Mouse (Mus musculus): ENCODE measurements at regions not wholly inside any gene's neighbourhood (a gene's known extent, or its start where the extent isn't known, plus 50 kb on each side); places are given as distances from the start of the nearest gene placed in this dataset.
A peak's percentile ranks its signal among the peaks of the same experiment; 100 is the strongest.

DNA sequence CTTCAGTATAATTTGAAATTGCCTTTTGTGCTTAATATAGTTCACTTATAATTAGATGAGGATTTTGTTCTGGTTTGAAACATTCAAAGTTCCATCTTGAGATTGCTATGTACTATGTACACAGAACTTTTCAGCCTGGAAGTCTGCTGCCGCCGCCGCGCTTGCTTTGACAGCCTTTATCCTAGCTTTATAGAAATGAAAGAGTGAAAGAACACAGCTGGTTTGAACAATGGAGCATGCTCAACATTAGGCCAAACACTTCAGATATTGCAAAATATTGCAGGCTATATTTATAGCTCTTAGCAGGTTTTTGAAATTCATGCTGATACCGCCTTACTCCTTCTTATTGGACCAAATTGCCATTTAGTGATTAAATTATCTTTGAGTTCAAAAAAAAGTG, 305.1 kb upstream of the Prkd1 start:
- 89% methylated on average over 5 of the region's 5 CpGs for WGBS (ENCODE audit: insufficient replicate concordance)
- Histone ChIP-seq H3K27ac (ENCODE audit: low read depth, low read length) (no peak overlapping the region), H3K36me3 (ENCODE audit: control insufficient read depth, insufficient read depth, low read length) (no peaks in the 10 kb centered on the region), H3K9ac (ENCODE audit: low read depth, low read length) (no peak overlapping the region), H3K4me1 (ENCODE audit: control insufficient read depth, insufficient read depth, low read length) (no peaks in the 10 kb centered on the region), H3K4me2 (no peak overlapping the region), H3K27me3 (ENCODE audit: control insufficient read depth, insufficient read depth, low read length) (no peaks in the 10 kb centered on the region), H3K4me3 (ENCODE audit: low read depth, low read length) (no peak overlapping the region), H3K9me3 (replicated peaks; ENCODE audit: control insufficient read depth, low read length) (no peaks in the 10 kb centered on the region)
- ATAC-seq (replicated peaks; ENCODE audit: insufficient number of reproducible peaks, low FRiP score, low TSS enrichment), result no peak

DNA sequence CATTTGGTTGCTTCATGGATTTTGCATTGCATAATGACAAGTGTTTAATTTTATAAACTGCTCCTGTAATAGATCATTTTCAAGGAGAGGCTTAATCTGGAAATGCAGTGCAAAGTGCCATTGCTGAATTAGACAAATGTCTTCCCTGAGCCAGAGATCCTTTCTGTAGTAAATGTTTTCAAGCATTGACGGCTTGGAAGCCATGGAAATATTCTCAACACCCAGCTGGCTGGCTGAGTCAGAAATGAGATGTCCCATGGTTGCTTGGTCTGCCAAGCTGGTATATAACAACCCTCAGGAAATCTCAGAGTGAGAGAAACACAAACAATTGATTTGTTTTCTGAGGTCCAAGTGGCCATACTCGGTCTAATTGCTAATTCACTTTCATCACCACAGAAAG, 298.1 kb upstream of the Prkd1 start:
- H3K4me3 ChIP-seq (ENCODE audit: low read depth, low read length), result no peak overlapping the region
- H3K9ac ChIP-seq (ENCODE audit: low read depth, low read length), result no peak overlapping the region
- no peaks in the 10 kb centered on the region for H3K4me1 ChIP-seq (ENCODE audit: control insufficient read depth, insufficient read depth, low read length)
- H3K27me3 ChIP-seq (ENCODE audit: control insufficient read depth, insufficient read depth, low read length), result no peaks in the 10 kb centered on the region
- no peak overlapping the region for H3K27ac ChIP-seq (ENCODE audit: low read depth, low read length)
- no peaks in the 10 kb centered on the region for H3K36me3 ChIP-seq (ENCODE audit: control insufficient read depth, insufficient read depth, low read length)
- no peak overlapping the region for H3K4me2 ChIP-seq
- whole genome bisulfite sequencing (ENCODE audit: insufficient replicate concordance), result 60% methylated on average over 2 of the region's 2 CpGs
- H3K9me3 ChIP-seq (replicated peaks; ENCODE audit: control insufficient read depth, low read length), result no peaks in the 10 kb centered on the region
- ATAC-seq (replicated peaks; ENCODE audit: insufficient number of reproducible peaks, low FRiP score, low TSS enrichment), result no peak

DNA sequence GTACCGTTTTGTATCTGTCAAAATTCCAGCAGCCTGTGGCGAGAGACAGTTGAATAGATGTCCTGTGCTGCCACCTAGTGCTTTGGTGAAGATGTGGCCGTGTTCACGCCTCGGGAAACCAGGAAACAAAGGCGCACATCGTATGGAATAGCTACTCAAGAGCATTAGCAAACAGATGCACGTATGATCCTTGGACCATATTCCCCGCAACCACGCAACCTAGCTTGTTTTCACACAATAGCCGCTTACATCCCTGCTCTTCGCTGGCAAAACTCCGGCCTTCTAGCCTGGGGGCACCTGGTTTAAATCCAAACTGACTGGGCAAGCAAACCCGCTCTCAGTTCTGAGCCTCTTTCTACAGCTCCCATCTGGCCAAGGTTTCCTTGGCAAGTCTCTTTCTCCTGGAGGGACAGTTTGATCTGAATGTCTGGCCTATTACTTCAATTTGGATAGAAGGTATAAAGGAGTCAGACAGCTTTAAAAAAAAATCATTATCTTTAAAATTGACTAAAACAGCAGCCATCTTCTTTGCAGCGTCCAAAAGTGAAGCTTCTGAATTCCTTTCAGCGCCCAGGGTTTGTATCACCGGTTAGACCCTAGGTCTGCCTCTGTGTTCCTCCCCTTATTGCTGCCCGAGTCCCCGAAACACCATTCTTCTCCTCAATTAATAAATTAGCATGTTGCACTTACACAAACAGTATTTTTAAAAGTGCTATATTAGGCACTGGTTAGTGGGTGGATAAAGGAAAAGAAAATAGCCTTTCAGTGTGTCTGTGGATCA, 295.0 kb upstream of the Prkd1 start:
- Histone ChIP-seq H3K9ac (ENCODE audit: low read depth, low read length) (peak overlapping the region; percentile 62; the same call in 1 of the 2 replicates), H3K9me3 (replicated peaks; ENCODE audit: control insufficient read depth, low read length) (no peaks in the 10 kb centered on the region), H3K4me3 (ENCODE audit: low read depth, low read length) (peak overlapping the region; percentile 38), H3K27ac (ENCODE audit: low read depth, low read length) (no peak overlapping the region), H3K4me1 (ENCODE audit: control insufficient read depth, insufficient read depth, low read length) (no peaks in the 10 kb centered on the region), H3K27me3 (ENCODE audit: control insufficient read depth, insufficient read depth, low read length) (no peaks in the 10 kb centered on the region), H3K36me3 (ENCODE audit: control insufficient read depth, insufficient read depth, low read length) (no peaks in the 10 kb centered on the region), H3K4me2 (peak overlapping the region; percentile 70)
- no peak; the same call in 1 of the 2 replicates for ATAC-seq (replicated peaks; ENCODE audit: insufficient number of reproducible peaks, low FRiP score, low TSS enrichment)
- 24% methylated on average over 19 of the region's 19 CpGs for WGBS (ENCODE audit: insufficient replicate concordance)

DNA sequence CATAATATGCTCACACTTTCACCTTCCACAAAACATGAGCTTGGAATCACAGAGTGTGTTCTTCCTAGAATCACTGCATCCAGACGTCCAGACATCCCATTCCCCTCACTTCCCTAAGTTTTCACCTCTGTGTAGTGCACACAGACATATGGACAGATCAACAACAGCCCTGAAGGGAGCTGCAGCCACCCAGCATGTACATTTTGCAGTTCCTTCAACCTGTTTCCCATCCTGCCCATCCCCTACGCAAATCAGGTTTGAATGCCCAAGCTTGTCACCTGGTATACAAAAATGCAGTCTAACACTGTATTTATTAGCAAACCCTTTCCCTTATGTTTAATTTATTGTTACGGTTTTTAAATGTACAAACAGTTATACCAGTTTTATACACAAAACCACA, 294.4 kb upstream of the Prkd1 start:
- no peak for ATAC-seq (replicated peaks; ENCODE audit: insufficient number of reproducible peaks, low FRiP score, low TSS enrichment)

DNA sequence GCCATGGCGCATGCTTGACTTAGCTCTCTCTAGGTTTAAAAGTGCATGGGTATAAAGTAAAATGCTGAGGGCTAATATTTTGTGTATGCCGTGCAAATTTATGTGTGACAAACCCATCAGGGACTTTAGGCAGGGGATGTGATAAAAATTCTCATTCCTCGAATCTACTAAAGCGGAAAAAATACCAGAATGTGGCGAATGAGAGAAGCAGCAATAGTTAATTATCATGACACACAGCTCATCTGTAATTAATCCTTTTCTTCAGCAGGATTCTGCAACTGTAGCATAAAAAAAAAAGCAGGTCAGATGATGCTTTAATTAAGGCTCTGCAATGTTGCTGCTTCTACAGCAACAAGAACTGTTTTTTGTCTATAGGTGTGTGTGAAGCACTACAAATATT, 286.6 kb upstream of the Prkd1 start:
- WGBS (ENCODE audit: insufficient replicate concordance), result 83% methylated on average over 5 of the region's 5 CpGs
- no peak overlapping the region for H3K27ac ChIP-seq (ENCODE audit: low read depth, low read length)
- no peak overlapping the region for H3K4me3 ChIP-seq (ENCODE audit: low read depth, low read length)
- H3K27me3 ChIP-seq (ENCODE audit: control insufficient read depth, insufficient read depth, low read length), result no peaks in the 10 kb centered on the region
- H3K9ac ChIP-seq (ENCODE audit: low read depth, low read length), result no peak overlapping the region
- no peaks in the 10 kb centered on the region for H3K9me3 ChIP-seq (replicated peaks; ENCODE audit: control insufficient read depth, low read length)
- H3K4me1 ChIP-seq (ENCODE audit: control insufficient read depth, insufficient read depth, low read length), result no peaks in the 10 kb centered on the region
- no peak for ATAC-seq (replicated peaks; ENCODE audit: insufficient number of reproducible peaks, low FRiP score, low TSS enrichment)
- no peak overlapping the region for H3K4me2 ChIP-seq
- no peaks in the 10 kb centered on the region for H3K36me3 ChIP-seq (ENCODE audit: control insufficient read depth, insufficient read depth, low read length)

More for the DNA sequence above, 294.4 kb upstream of the Prkd1 start:
- no peak overlapping the region for H3K27ac ChIP-seq (ENCODE audit: low read depth, low read length)
- H3K9me3 ChIP-seq (replicated peaks; ENCODE audit: control insufficient read depth, low read length), result no peaks in the 10 kb centered on the region
- H3K4me3 ChIP-seq (ENCODE audit: low read depth, low read length), result no peak overlapping the region
- H3K36me3 ChIP-seq (ENCODE audit: control insufficient read depth, insufficient read depth, low read length), result no peaks in the 10 kb centered on the region
- H3K9ac ChIP-seq (ENCODE audit: low read depth, low read length), result no peak overlapping the region
- no peak overlapping the region for H3K4me2 ChIP-seq
- 50% methylated on average over 3 of the region's 3 CpGs for WGBS (ENCODE audit: insufficient replicate concordance)
- H3K27me3 ChIP-seq (ENCODE audit: control insufficient read depth, insufficient read depth, low read length), result no peaks in the 10 kb centered on the region
- no peaks in the 10 kb centered on the region for H3K4me1 ChIP-seq (ENCODE audit: control insufficient read depth, insufficient read depth, low read length)

DNA sequence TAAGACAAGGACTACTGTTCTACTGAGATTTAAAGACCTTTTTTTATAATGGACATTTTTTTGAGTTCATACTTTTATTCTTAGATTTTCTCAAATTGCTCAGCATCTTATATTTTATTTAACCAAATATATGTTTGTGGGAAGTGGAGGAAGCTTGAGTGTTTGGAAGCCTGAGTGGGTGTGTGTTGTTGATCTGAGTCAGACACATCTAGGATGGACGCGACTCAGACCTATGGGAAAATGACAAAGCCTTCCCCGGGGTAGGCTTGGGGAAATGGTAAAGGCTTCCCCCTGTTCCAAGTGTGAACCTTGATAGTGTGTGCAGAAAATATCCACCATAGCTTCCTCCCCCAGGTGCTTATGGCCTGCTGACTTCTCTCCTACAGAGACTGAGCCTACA, 283.6 kb upstream of the Prkd1 start:
- Histone ChIP-seq H3K27ac (ENCODE audit: low read depth, low read length) (no peak overlapping the region), H3K9me3 (replicated peaks; ENCODE audit: control insufficient read depth, low read length) (no peaks in the 10 kb centered on the region), H3K4me1 (ENCODE audit: control insufficient read depth, insufficient read depth, low read length) (no peaks in the 10 kb centered on the region), H3K4me2 (no peak overlapping the region), H3K4me3 (ENCODE audit: low read depth, low read length) (no peak overlapping the region), H3K27me3 (ENCODE audit: control insufficient read depth, insufficient read depth, low read length) (no peaks in the 10 kb centered on the region), H3K9ac (ENCODE audit: low read depth, low read length) (no peak overlapping the region), H3K36me3 (ENCODE audit: control insufficient read depth, insufficient read depth, low read length) (no peaks in the 10 kb centered on the region)
- 80% methylated on average over 3 of the region's 3 CpGs for WGBS (ENCODE audit: insufficient replicate concordance)
- ATAC-seq (replicated peaks; ENCODE audit: insufficient number of reproducible peaks, low FRiP score, low TSS enrichment), result no peak

DNA sequence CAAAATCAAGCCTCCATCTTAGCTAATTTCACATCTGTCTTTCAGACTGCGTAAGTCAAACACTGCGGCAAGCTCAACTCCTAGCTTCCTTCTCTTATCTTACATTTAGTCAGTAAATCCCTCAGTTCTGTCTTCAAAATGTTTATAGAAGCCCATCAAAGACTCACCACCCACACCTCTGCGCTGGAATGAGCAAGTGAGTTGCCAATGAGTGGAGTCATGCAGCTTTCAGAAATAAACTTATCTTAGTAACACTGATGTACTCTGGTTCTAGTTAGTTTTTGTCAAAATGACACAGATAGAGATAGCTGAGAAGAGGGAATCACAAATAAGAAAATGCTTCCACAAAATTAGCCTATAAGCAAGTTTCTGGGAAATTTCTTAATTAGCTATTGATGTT, 280.7 kb upstream of the Prkd1 start:
- Histone ChIP-seq H3K9me3 (replicated peaks; ENCODE audit: control insufficient read depth, low read length) (no peaks in the 10 kb centered on the region), H3K36me3 (ENCODE audit: control insufficient read depth, insufficient read depth, low read length) (no peaks in the 10 kb centered on the region), H3K4me3 (ENCODE audit: low read depth, low read length) (no peak overlapping the region), H3K4me1 (ENCODE audit: control insufficient read depth, insufficient read depth, low read length) (no peaks in the 10 kb centered on the region), H3K4me2 (no peak overlapping the region), H3K9ac (ENCODE audit: low read depth, low read length) (no peak overlapping the region), H3K27ac (ENCODE audit: low read depth, low read length) (no peak overlapping the region), H3K27me3 (ENCODE audit: control insufficient read depth, insufficient read depth, low read length) (no peaks in the 10 kb centered on the region)
- ATAC-seq (replicated peaks; ENCODE audit: insufficient number of reproducible peaks, low FRiP score, low TSS enrichment), result no peak
- WGBS (ENCODE audit: insufficient replicate concordance), result 61% methylated on average over 3 of the region's 3 CpGs

DNA sequence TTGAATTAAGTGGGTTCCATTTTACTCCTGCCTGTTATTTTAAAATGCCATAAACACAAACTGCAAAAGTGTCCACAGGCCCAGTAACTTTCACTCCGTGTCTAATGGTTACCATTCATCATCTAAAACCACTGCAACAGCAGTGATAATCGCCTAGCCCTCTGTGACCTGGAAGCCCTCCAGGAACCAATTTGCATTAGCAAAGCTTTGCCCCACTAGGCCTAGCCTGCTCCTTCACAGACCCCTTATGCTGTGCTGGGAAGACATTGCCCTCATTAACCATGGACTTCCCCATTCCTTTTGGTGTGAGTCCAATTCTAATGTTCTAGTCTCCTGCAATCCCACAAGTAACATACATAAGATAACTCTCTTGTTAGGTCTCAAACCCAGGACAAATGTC, 277.3 kb upstream of the Prkd1 start:
- no peak overlapping the region for H3K9ac ChIP-seq (ENCODE audit: low read depth, low read length)
- H3K4me2 ChIP-seq, result no peak overlapping the region
- ATAC-seq (replicated peaks; ENCODE audit: insufficient number of reproducible peaks, low FRiP score, low TSS enrichment), result no peak
- H3K27ac ChIP-seq (ENCODE audit: low read depth, low read length), result no peak overlapping the region
- H3K9me3 ChIP-seq (replicated peaks; ENCODE audit: control insufficient read depth, low read length), result no peaks in the 10 kb centered on the region
- H3K4me3 ChIP-seq (ENCODE audit: low read depth, low read length), result no peak overlapping the region
- H3K27me3 ChIP-seq (ENCODE audit: control insufficient read depth, insufficient read depth, low read length), result no peaks in the 10 kb centered on the region
- 46% methylated on average over 2 of the region's 2 CpGs for WGBS (ENCODE audit: insufficient replicate concordance)
- no peaks in the 10 kb centered on the region for H3K4me1 ChIP-seq (ENCODE audit: control insufficient read depth, insufficient read depth, low read length)
- no peaks in the 10 kb centered on the region for H3K36me3 ChIP-seq (ENCODE audit: control insufficient read depth, insufficient read depth, low read length)

DNA sequence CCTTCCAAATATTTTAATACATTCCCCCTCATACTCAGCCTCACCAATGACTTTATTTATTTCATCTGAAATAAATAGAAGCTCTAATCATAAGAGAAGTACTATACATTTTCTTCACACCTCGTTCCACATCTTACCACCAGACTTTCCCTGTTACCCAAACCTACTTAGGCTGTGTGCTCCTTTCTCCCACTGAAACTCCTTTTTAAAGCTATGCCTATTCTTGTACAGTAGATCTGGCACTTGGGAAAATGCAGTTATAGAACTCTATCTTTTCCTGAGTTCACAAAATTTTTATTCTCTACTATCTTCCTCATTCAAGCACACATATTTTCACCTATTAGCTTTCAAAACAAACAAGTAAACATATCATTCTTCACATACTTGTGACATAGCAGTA, 272.8 kb upstream of the Prkd1 start:
- no peaks in the 10 kb centered on the region for H3K4me1 ChIP-seq (ENCODE audit: control insufficient read depth, insufficient read depth, low read length)
- no peaks in the 10 kb centered on the region for H3K9me3 ChIP-seq (replicated peaks; ENCODE audit: control insufficient read depth, low read length)
- H3K4me3 ChIP-seq (ENCODE audit: low read depth, low read length), result no peak overlapping the region
- WGBS (ENCODE audit: insufficient replicate concordance), result 76% methylated on average over 1 of the region's 1 CpGs
- H3K27me3 ChIP-seq (ENCODE audit: control insufficient read depth, insufficient read depth, low read length), result no peaks in the 10 kb centered on the region
- no peaks in the 10 kb centered on the region for H3K36me3 ChIP-seq (ENCODE audit: control insufficient read depth, insufficient read depth, low read length)
- no peak for ATAC-seq (replicated peaks; ENCODE audit: insufficient number of reproducible peaks, low FRiP score, low TSS enrichment)
- H3K9ac ChIP-seq (ENCODE audit: low read depth, low read length), result no peak overlapping the region
- H3K4me2 ChIP-seq, result no peak overlapping the region
- H3K27ac ChIP-seq (ENCODE audit: low read depth, low read length), result no peak overlapping the region

Measured in heart, embryonic 11.5 days (tissue).